Mouse (Mus musculus): Measurements from ENCODE around the gene Gm11937.

Gm11937 gene

GRCm38 (mm10) chr11:99581564-99581963 is 28.4 kb downstream of the Gm11937 start:
- DNase-seq (ENCODE audit: low read depth, low spot score), result no peak

GRCm38 (mm10) chr11:99581051-99581450 is 28.9 kb downstream of the Gm11937 start:
- DNase-seq (ENCODE audit: low read depth, low spot score), result no peak

DNA sequence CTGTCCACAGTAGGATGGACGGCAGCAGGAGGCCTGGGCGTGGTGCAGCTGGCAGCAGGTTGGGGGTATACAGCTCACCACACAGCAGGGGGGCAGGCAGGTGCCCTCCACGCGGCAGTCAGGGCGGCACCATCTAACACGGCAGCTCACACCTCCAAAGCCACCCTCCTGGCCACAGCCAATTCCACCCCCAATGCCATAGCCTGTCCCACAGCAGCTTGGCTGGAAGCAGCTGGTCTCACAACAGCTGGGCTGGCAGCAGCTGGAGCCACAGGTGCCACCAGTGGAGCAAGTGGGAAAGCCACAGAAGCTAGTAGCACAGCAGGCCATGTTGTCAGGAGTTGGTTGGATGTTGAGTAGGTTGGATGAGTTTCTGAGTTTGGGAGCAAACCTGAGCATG is 29.4 kb downstream of the Gm11937 start, which contains the start of gene Krtap1-5:
TSS of gene Krtap1-5 (minus strand) at position 381 of the 400 bp plus-strand sequence.
- DNase-seq (ENCODE audit: low read depth, low spot score), result no peak

DNA sequence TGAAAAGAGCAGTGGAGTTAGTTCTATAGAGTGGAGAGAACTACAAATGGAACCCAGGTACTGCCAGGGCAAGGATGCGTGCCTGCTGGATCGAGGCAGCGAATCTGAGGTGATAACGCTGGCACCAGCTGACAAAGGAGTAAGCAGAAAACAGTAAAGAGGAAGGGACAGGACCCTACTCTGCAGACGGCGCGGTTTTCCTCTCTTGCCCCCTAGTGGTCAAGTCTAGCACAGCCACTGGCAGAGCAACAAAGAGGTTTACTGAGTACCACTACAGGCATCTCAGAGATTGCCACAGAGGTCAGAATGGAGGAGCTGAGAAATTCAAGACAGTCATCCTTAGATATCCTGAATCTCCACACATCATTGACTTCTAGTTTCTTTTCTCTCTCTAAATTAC is 35.9 kb downstream of the Gm11937 start:
- DNase-seq (ENCODE audit: low read depth, low spot score), result peak; percentile 79

DNA sequence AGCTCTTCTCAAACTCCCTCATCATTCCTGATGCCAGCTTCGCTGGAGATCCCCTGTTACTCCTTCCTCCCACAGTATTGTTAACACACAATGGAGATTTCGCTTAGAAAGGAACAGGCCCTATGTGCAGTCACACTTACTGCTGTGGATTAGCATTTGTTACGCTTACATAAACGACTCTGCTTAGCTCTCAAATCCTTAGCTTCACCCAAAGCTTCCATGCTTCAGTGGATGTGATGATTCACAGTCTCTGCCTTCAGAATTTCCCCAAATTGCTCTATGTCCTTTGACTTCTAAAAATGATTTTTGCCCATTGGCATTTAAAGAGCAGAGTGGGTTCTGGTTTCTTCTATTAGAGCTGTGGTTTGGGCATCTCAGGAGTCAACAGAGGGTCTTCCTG is 36.8 kb downstream of the Gm11937 start:
- no peak for DNase-seq (ENCODE audit: low read depth, low spot score)

DNA sequence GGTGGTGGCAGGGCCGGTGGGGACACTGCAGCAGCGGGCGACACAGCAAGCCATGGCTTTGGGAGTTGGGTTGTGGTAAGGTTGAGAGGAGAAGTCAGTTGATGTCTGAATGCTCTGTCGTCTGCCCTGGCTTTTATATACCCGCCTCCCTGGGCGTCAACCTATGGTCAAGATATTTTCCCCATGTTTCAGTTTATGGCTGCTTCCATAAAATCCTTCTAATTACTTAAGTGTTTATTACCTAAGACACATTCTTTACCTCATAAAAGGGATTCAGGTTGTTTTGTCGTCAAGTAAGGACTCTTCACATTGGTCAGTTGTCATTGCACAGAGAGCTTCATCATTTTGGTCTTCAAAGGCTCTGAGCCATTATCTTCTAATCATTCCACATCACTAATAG is 43.5 kb downstream of the Gm11937 start, which contains the start of gene Krtap3-1:
TSS of gene Krtap3-1 (minus strand) at position 101 of the 400 bp plus-strand sequence.
- no peak for DNase-seq (ENCODE audit: low read depth, low spot score)

GRCm38 (mm10) chr11:99562580-99562979 is 47.4 kb downstream of the Gm11937 start:
- DNase-seq (ENCODE audit: low read depth, low spot score), result no peak
